Mouse (Mus musculus): ENCODE data around the gene Bcl7a. TPM values are rescaled to one million over a fixed set of nuclear protein-coding genes. Genes with fewer than 3 reads are reported as not detected.

The Bcl7a gene
- polyA plus RNA-seq (2015; fragmentation: Nextera tagmentation; extraction: Ambion mirVana), result 27.4 and 29.9 TPM in 2 replicates

- H3K9me3 ChIP-seq (replicated peaks; ENCODE audit: low read length), result no peaks in the 10 kb centered on the region
- under 1% methylated on average over 67 of the region's 69 CpGs for WGBS
- H3K36me3 ChIP-seq (ENCODE audit: insufficient read depth, low read length), result no peaks in the 10 kb centered on the region
- peak within 1 kb of the TSS; percentile 99 for H3K27ac ChIP-seq
- peak; percentile 49; the same call in 1 of the 2 replicates for TF ChIP-seq CTCF (IDR thresholded peaks at IDR 0.05; ENCODE audit: low read depth)
- peak; percentile 78 for ATAC-seq (replicated peaks; ENCODE audit: low FRiP score, low read depth)
- peak within 1 kb of the TSS; percentile 97 for H3K9ac ChIP-seq (ENCODE audit: low read depth, low read length)
- H3K4me3 ChIP-seq (replicated peaks; ENCODE audit: low read depth, low read length), result peak within 1 kb of the TSS; percentile 97
- peak within 1 kb of the TSS; percentile 95 for H3K4me2 ChIP-seq (ENCODE audit: low read length)
- DNase-seq (ENCODE audit: low spot score), result peak; percentile 88
- H3K4me1 ChIP-seq (replicated peaks; ENCODE audit: insufficient read depth, low read length), result peaks cover 10% of the 10 kb centered on the region; the same call in 1 of the 2 replicates
- H3K27me3 ChIP-seq (ENCODE audit: insufficient read depth, low read length), result no peaks in the 10 kb centered on the region
Observed at GRCm38 (mm10) chr5:123343707-123344627, at the start of gene Bcl7a. Bcl7a (plus strand) TSS chr5:123343834.

- no peaks in the 10 kb centered on the region for H3K4me1 ChIP-seq (replicated peaks; ENCODE audit: insufficient read depth, low read length)
- no peak overlapping the region for H3K27ac ChIP-seq
- no peak for DNase-seq (ENCODE audit: low spot score)
- no peaks in the 10 kb centered on the region for H3K27me3 ChIP-seq (ENCODE audit: insufficient read depth, low read length)
- no peak for ATAC-seq (replicated peaks; ENCODE audit: low FRiP score, low read depth)
- no peak overlapping the region for H3K4me2 ChIP-seq (ENCODE audit: low read length)
- H3K9ac ChIP-seq (ENCODE audit: low read depth, low read length), result no peak overlapping the region
- H3K9me3 ChIP-seq (replicated peaks; ENCODE audit: low read length), result no peaks in the 10 kb centered on the region
- TF ChIP-seq CTCF (IDR thresholded peaks at IDR 0.05; ENCODE audit: low read depth), result no peak
- 62% methylated on average over 9 of the region's 9 CpGs for WGBS
- H3K4me3 ChIP-seq (replicated peaks; ENCODE audit: low read depth, low read length), result no peak overlapping the region
- H3K36me3 ChIP-seq (ENCODE audit: insufficient read depth, low read length), result no peaks in the 10 kb centered on the region
Observed at GRCm38 (mm10) chr5:123294653-123295052, 49.0 kb upstream of the Bcl7a start.

- no peaks in the 10 kb centered on the region for H3K36me3 ChIP-seq (ENCODE audit: insufficient read depth, low read length)
- no peak for ATAC-seq (replicated peaks; ENCODE audit: low FRiP score, low read depth)
- H3K9ac ChIP-seq (ENCODE audit: low read depth, low read length), result no peak overlapping the region
- WGBS, result 69% methylated on average over 12 of the region's 12 CpGs
- no peak overlapping the region for H3K27ac ChIP-seq
- peak; percentile 53 for TF ChIP-seq CTCF (IDR thresholded peaks at IDR 0.05; ENCODE audit: low read depth)
- no peak overlapping the region for H3K4me2 ChIP-seq (ENCODE audit: low read length)
- H3K27me3 ChIP-seq (ENCODE audit: insufficient read depth, low read length), result no peaks in the 10 kb centered on the region
- peak; percentile 23 for DNase-seq (ENCODE audit: low spot score)
- no peak overlapping the region for H3K4me3 ChIP-seq (replicated peaks; ENCODE audit: low read depth, low read length)
- no peaks in the 10 kb centered on the region; the same call in 1 of the 2 replicates for H3K4me1 ChIP-seq (replicated peaks; ENCODE audit: insufficient read depth, low read length)
- H3K9me3 ChIP-seq (replicated peaks; ENCODE audit: low read length), result no peaks in the 10 kb centered on the region
Observed at GRCm38 (mm10) chr5:123296224-123296806, 47.3 kb upstream of the Bcl7a start.

- no peak for TF ChIP-seq CTCF (IDR thresholded peaks at IDR 0.05; ENCODE audit: low read depth)
- Histone ChIP-seq H3K4me3 (replicated peaks; ENCODE audit: low read depth, low read length) (no peak overlapping the region), H3K36me3 (ENCODE audit: insufficient read depth, low read length) (no peaks in the 10 kb centered on the region), H3K9ac (ENCODE audit: low read depth, low read length) (no peak overlapping the region), H3K4me1 (replicated peaks; ENCODE audit: insufficient read depth, low read length) (no peaks in the 10 kb centered on the region; the same call in 1 of the 2 replicates), H3K4me2 (ENCODE audit: low read length) (no peak overlapping the region), H3K9me3 (replicated peaks; ENCODE audit: low read length) (no peaks in the 10 kb centered on the region), H3K27me3 (ENCODE audit: insufficient read depth, low read length) (no peaks in the 10 kb centered on the region), H3K27ac (no peak overlapping the region)
- 61% methylated on average over 23 of the region's 23 CpGs for WGBS
- DNase-seq (ENCODE audit: low spot score) (no peak), ATAC-seq (replicated peaks; ENCODE audit: low FRiP score, low read depth) (peak; percentile 67)
Observed at GRCm38 (mm10) chr5:123296972-123297754, 46.5 kb upstream of the Bcl7a start.

- Histone ChIP-seq H3K36me3 (ENCODE audit: insufficient read depth, low read length) (no peaks in the 10 kb centered on the region), H3K4me1 (replicated peaks; ENCODE audit: insufficient read depth, low read length) (no peaks in the 10 kb centered on the region; the same call in 1 of the 2 replicates), H3K27me3 (ENCODE audit: insufficient read depth, low read length) (no peaks in the 10 kb centered on the region), H3K9me3 (replicated peaks; ENCODE audit: low read length) (no peaks in the 10 kb centered on the region), H3K4me2 (ENCODE audit: low read length) (no peak overlapping the region), H3K27ac (no peak overlapping the region), H3K9ac (ENCODE audit: low read depth, low read length) (no peak overlapping the region), H3K4me3 (replicated peaks; ENCODE audit: low read depth, low read length) (no peak overlapping the region)
- no peak for TF ChIP-seq CTCF (IDR thresholded peaks at IDR 0.05; ENCODE audit: low read depth)
- no peak for ATAC-seq (replicated peaks; ENCODE audit: low FRiP score, low read depth)
- WGBS, result 64% methylated on average over 7 of the region's 7 CpGs
- DNase-seq (ENCODE audit: low spot score), result no peak
Observed at GRCm38 (mm10) chr5:123297830-123298229, 45.8 kb upstream of the Bcl7a start.

- H3K9me3 ChIP-seq (replicated peaks; ENCODE audit: low read length), result no peaks in the 10 kb centered on the region
- no peaks in the 10 kb centered on the region for H3K36me3 ChIP-seq (ENCODE audit: insufficient read depth, low read length)
- H3K4me3 ChIP-seq (replicated peaks; ENCODE audit: low read depth, low read length), result no peak overlapping the region
- peak; percentile 63 for DNase-seq (ENCODE audit: low spot score)
- no peak overlapping the region for H3K27ac ChIP-seq
- 92% methylated on average over 6 of the region's 6 CpGs for WGBS
- no peaks in the 10 kb centered on the region for H3K27me3 ChIP-seq (ENCODE audit: insufficient read depth, low read length)
- no peaks in the 10 kb centered on the region; the same call in 1 of the 2 replicates for H3K4me1 ChIP-seq (replicated peaks; ENCODE audit: insufficient read depth, low read length)
- H3K9ac ChIP-seq (ENCODE audit: low read depth, low read length), result no peak overlapping the region
- no peak for ATAC-seq (replicated peaks; ENCODE audit: low FRiP score, low read depth)
- peak; percentile 68 for TF ChIP-seq CTCF (IDR thresholded peaks at IDR 0.05; ENCODE audit: low read depth)
- H3K4me2 ChIP-seq (ENCODE audit: low read length), result no peak overlapping the region
Observed at GRCm38 (mm10) chr5:123298526-123298925, 45.1 kb upstream of the Bcl7a start.
